Mouse (Mus musculus) embryonic facial prominence, embryonic 13.5 days (tissue): ENCODE measurements around the gene Cks1b. TPM values are rescaled to one million over a fixed set of nuclear protein-coding genes. Genes with fewer than 3 reads are reported as not detected.
A peak's percentile ranks its signal among the peaks of the same experiment; 100 is the strongest.

Source experiments
- ATAC-seq: fragments of 200-750 bp; cut with Nextera tagmentation; 2 replicates; pipeline ENCODE4 v1.8.0; 2017; ENCODE audit warnings: low read depth; ENCODE audit not compliant: insufficient number of reproducible peaks, insufficient read depth, low FRiP score, low TSS enrichment
- H3K27ac ChIP-seq: fragments of 300-500 bp; sonication (generic); 2 replicates; pipeline ENCODE4 v1.5.1; 2015; ENCODE audit warnings: moderate library complexity, mild to moderate bottlenecking, inconsistent platforms
- H3K27me3 ChIP-seq: fragments of 300-500 bp; sonication (generic); 2 replicates; pipeline ENCODE4 v1.6.1; 2015; ENCODE audit warnings: mild to moderate bottlenecking, inconsistent platforms
- H3K36me3 ChIP-seq: fragments of 300-500 bp; sonication (generic); 2 replicates; pipeline ENCODE4 v1.6.1; 2015; ENCODE audit warnings: mild to moderate bottlenecking, inconsistent platforms
- H3K4me1 ChIP-seq: fragments of 300-500 bp; sonication (generic); 2 replicates; pipeline ENCODE4 v1.6.1; 2015; ENCODE audit warnings: inconsistent platforms
- H3K4me2 ChIP-seq: fragments of 300-500 bp; sonication (generic); 2 replicates; pipeline ENCODE4 v1.6.1; 2015; ENCODE audit warnings: moderate library complexity, mild to moderate bottlenecking, inconsistent platforms
- H3K4me3 ChIP-seq: fragments of 300-500 bp; sonication (generic); 2 replicates; pipeline ENCODE4 v1.5.1; 2015; ENCODE audit warnings: mild to moderate bottlenecking, inconsistent platforms
- H3K9ac ChIP-seq: fragments of 300-500 bp; sonication (generic); 2 replicates; pipeline ENCODE4 v1.6.1; 2015; ENCODE audit warnings: mild to moderate bottlenecking, inconsistent platforms
- H3K9me3 ChIP-seq: fragments of 300-500 bp; sonication (generic); 2 replicates; pipeline ENCODE4 v1.6.1; 2016; ENCODE audit warnings: inconsistent platforms
- WGBS: fragments of 180-500 bp; shearing (Covaris S2); methylation state at CpG from one replicate; pipeline ENCODE4 v1.1.7; 2015; ENCODE audit warnings: mixed read lengths; 5-methylcytosine and 5-hydroxymethylcytosine counted together
- polyA plus RNA-seq: library from polyadenylated mRNA; unstranded; fragments of >200 nt; fragmentation: Nextera tagmentation; extraction: Ambion mirVana; gene quantifications from 2 replicates; pipeline ENCODE4 v1.2.1, GENCODE M21; 2015

The Cks1b gene
- polyA plus RNA-seq, 1 experiment from 2014 or later = 513 TPM

DNA sequence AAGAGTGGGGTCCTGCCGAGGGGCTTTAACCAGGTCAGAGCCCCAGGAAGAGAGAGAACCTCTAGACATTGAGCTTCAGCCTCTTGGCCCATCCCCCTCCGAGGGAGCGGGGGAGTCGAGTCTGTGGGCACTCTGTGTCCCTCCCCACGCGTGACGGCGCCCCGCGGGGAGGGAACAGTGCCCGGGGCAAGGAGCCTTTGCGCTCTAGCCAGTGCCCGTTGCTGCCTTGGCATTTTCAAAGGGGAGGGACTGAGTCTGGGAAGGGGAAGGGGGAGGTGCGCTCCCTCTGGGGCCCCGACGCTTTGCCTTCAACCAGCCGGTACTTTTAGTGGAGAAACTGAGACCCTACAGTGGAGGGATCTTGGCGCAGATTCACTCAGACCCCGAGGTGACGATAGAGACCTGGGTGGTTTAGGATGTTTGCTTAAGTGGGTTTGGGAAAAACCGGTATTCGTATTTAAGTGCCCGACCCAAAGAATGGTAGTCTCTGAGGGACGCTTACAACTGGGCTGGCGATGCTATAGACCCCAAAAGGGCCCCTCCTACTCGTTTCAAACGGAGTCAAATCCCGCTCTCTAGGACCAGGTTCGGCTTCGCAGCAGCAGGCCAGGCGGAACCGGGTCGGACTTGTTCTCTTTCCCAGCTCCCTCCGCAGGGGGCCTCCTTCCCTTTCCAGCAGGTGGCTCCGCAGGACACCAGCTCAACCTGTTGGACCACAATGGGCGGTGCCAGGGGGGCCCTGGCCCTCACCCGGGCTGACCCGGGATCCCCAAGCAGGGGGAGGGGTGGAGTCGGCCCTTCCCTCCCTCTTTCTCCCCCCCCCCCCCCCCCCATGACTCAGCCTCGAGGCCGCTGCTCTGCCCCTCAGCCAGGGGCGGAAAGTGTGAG is 23.9 kb downstream of the Cks1b start, which contains the start of gene Zbtb7b:
TSS of gene Zbtb7b (minus strand) at position 771 of the 888 bp plus-strand sequence.
- ATAC-seq = peak; percentile 53
- Histone ChIP-seq H3K4me2 (peak within 1 kb of the TSS; percentile 94), H3K9me3 (no peaks in the 10 kb centered on the region), H3K9ac (peak within 1 kb of the TSS; percentile 70), H3K4me3 (peak within 1 kb of the TSS; percentile 56), H3K27ac (peak within 1 kb of the TSS; percentile 89), H3K4me1 (peaks cover 57% of the 10 kb centered on the region), H3K27me3 (peaks cover 29% of the 10 kb centered on the region), H3K36me3 (no peaks in the 10 kb centered on the region)
- WGBS = under 1% methylated on average over 40 of the region's 42 CpGs

DNA sequence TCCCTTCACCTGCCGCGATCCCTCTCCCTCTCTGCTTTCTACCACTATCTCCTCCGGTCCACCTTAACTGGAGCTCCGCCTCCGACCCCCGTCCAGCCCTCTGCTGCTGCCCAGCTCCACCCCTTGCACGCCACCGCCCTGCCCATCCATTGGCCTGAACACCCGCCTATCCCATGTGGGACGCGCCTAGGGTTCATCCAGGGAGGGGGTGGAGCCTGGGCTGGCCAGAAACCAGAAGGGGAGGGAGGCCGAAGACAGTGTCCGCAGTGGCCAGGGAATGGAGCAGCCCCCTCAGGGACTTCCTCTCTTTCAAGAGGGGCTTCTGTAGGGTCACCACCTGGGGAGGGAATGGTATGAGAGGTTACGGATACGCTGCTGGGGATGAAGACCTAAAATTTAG is 24.6 kb downstream of the Cks1b start:
- WGBS = under 1% methylated on average over 15 of the region's 15 CpGs
- Histone ChIP-seq H3K27ac (peak overlapping the region; percentile 89), H3K4me2 (peak overlapping the region; percentile 94), H3K27me3 (peaks cover 29% of the 10 kb centered on the region), H3K36me3 (no peaks in the 10 kb centered on the region), H3K9ac (peak overlapping the region; percentile 69), H3K4me1 (peaks cover 57% of the 10 kb centered on the region), H3K4me3 (peak overlapping the region; percentile 56), H3K9me3 (no peaks in the 10 kb centered on the region)
- ATAC-seq = peak; percentile 91

GRCm38 (mm10) chr3:89392871-89393311 is 25.3 kb downstream of the Cks1b start:
- no peaks in the 10 kb centered on the region for H3K36me3 ChIP-seq
- peaks cover 29% of the 10 kb centered on the region for H3K27me3 ChIP-seq
- peak overlapping the region; percentile 68 for H3K9ac ChIP-seq
- H3K4me3 ChIP-seq = peak overlapping the region; percentile 56
- under 1% methylated on average over 20 of the region's 24 CpGs for WGBS
- peak overlapping the region; percentile 94 for H3K4me2 ChIP-seq
- no peak for ATAC-seq
- no peaks in the 10 kb centered on the region for H3K9me3 ChIP-seq
- peaks cover 59% of the 10 kb centered on the region for H3K4me1 ChIP-seq
- peak overlapping the region; percentile 62; the same call in 1 of the 2 replicates for H3K27ac ChIP-seq

- WGBS = under 1% methylated on average over 54 of the region's 56 CpGs
- Histone ChIP-seq H3K4me3 (peak overlapping the region; percentile 56), H3K27me3 (peaks cover 29% of the 10 kb centered on the region), H3K27ac (peak overlapping the region; percentile 22; the same call in 1 of the 2 replicates), H3K4me2 (peak overlapping the region; percentile 94), H3K9ac (peak overlapping the region; percentile 68), H3K36me3 (no peaks in the 10 kb centered on the region), H3K4me1 (peaks cover 68% of the 10 kb centered on the region), H3K9me3 (no peaks in the 10 kb centered on the region)
- no peak for ATAC-seq
These were observed 26.3 kb downstream of the Cks1b start for GRCm38 (mm10) chr3:89391663-89392511.

- WGBS = 8% methylated on average over 19 of the region's 19 CpGs
- Histone ChIP-seq H3K9me3 (no peaks in the 10 kb centered on the region), H3K9ac (peak overlapping the region; percentile 68), H3K4me3 (peak overlapping the region; percentile 56), H3K27me3 (peaks cover 29% of the 10 kb centered on the region), H3K4me1 (peaks cover 68% of the 10 kb centered on the region), H3K4me2 (peak overlapping the region; percentile 94), H3K36me3 (no peaks in the 10 kb centered on the region), H3K27ac (peak overlapping the region; percentile 16; the same call in 1 of the 2 replicates)
- no peak for ATAC-seq
These were observed 27.2 kb downstream of the Cks1b start for GRCm38 (mm10) chr3:89390699-89391662.

GRCm38 (mm10) chr3:89390111-89390515 is 28.1 kb downstream of the Cks1b start:
- Histone ChIP-seq H3K27me3 (peaks cover 29% of the 10 kb centered on the region), H3K36me3 (no peaks in the 10 kb centered on the region), H3K4me1 (peaks cover 66% of the 10 kb centered on the region), H3K9me3 (no peaks in the 10 kb centered on the region), H3K4me3 (no peak overlapping the region), H3K9ac (no peak overlapping the region), H3K27ac (peak overlapping the region; percentile 16; the same call in 1 of the 2 replicates), H3K4me2 (peak overlapping the region; percentile 94; the same call in 1 of the 2 replicates)
- no peak for ATAC-seq
- WGBS = 52% methylated on average over 5 of the region's 5 CpGs

GRCm38 (mm10) chr3:89388901-89389740 is 29.1 kb downstream of the Cks1b start:
- H3K36me3 ChIP-seq = no peaks in the 10 kb centered on the region
- no peaks in the 10 kb centered on the region for H3K9me3 ChIP-seq
- ATAC-seq = no peak
- peaks cover 66% of the 10 kb centered on the region for H3K4me1 ChIP-seq
- H3K9ac ChIP-seq = no peak overlapping the region
- 54% methylated on average over 6 of the region's 6 CpGs for WGBS
- peaks cover 29% of the 10 kb centered on the region for H3K27me3 ChIP-seq
- H3K27ac ChIP-seq = no peak overlapping the region
- no peak overlapping the region for H3K4me2 ChIP-seq
- no peak overlapping the region for H3K4me3 ChIP-seq

GRCm38 (mm10) chr3:89388134-89388881 is 29.9 kb downstream of the Cks1b start:
- H3K36me3 ChIP-seq = no peaks in the 10 kb centered on the region
- peaks cover 64% of the 10 kb centered on the region for H3K4me1 ChIP-seq
- 0 out of 2 replicates have a peak overlapping the region, but pooled peaks have one; percentile 2 for H3K4me2 ChIP-seq
- H3K4me3 ChIP-seq = no peak overlapping the region
- no peak for ATAC-seq
- H3K27ac ChIP-seq = no peak overlapping the region
- H3K9me3 ChIP-seq = no peaks in the 10 kb centered on the region
- H3K9ac ChIP-seq = no peak overlapping the region
- peaks cover 29% of the 10 kb centered on the region for H3K27me3 ChIP-seq
- 69% methylated on average over 11 of the region's 11 CpGs for whole genome bisulfite sequencing

GRCm38 (mm10) chr3:89387632-89388031 is 30.6 kb downstream of the Cks1b start:
- Histone ChIP-seq H3K27ac (peak overlapping the region; percentile 11; the same call in 1 of the 2 replicates), H3K9ac (no peak overlapping the region), H3K9me3 (no peaks in the 10 kb centered on the region), H3K4me2 (0 out of 2 replicates have a peak overlapping the region, but pooled peaks have one; percentile 2), H3K4me1 (peaks cover 60% of the 10 kb centered on the region), H3K27me3 (peaks cover 24% of the 10 kb centered on the region), H3K36me3 (no peaks in the 10 kb centered on the region), H3K4me3 (no peak overlapping the region; the same call in 1 of the 2 replicates)
- WGBS = 70% methylated on average over 11 of the region's 11 CpGs
- ATAC-seq = no peak
